Mouse (Mus musculus): Measurements from ENCODE around the gene Nhs. TPM values are rescaled to one million over a fixed set of nuclear protein-coding genes. Genes with fewer than 3 reads are reported as not detected.

Gene Nhs
- total RNA-seq, 2 experiments from 2014 or later = 0.28 to 0.52 TPM

DNA sequence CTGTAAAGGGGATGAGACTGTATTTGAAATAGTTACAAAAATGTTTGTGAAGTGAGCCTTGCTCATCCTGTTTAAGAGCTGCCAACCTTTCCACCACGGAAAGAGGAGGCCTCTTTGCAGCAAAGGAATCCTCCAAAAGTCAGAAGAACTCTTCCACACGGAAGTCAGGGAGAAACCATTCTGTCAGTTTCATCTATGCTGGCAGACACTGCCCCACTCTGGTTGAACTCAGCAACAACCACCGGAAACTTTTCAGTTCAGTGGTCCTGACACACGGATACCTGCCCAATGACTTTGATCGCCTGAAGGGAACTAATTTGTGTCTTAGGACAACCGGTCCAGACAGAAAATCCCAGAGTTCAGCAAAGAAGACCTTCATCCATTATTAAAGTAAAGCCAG is 369.3 kb downstream of the Nhs start:
- intact Hi-C loops (cut with DNase I) = loop anchor here (5.0 kb wide), 1 partner anchor 37 kb away; no protein-coding TSS in a partner anchor
- DNase-seq = no peak
